Comparison of ENCODE assay signal across 11 mouse cellular contexts in the genomic region with DNA sequence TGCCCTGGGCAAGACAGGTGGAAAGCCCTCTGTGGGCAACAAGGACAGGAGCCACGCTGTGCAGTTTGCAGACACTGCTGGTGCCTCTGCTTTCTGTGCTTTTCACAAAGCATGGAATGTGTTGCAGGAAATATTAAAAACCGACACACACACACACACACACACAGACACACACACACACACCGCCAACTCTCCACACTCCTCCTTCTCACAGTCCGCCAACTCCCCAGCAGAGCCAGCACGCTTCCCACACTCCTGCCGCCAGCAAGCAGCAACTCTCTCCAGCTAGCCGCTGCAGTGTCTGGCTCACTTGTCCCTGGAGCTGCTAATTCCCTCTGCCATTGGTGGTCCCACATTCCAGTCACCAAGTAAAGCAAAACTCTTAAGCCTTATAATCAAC. TPM values are rescaled to one million over a fixed set of nuclear protein-coding genes. Genes with fewer than 3 reads are reported as not detected.
DNase-seq lines count a peak whose midpoint lies in the region.
"Had no signal": no experiment of that assay in that cellular context is flagged by ENCODE, and none has a peak within 500 bp of the region (broad histone marks: within the 10 kb centered on the region; RNA-seq: fewer than 3 reads in every experiment).

No protein-coding gene starts in this region.

- intact Hi-C loops in heart, postnatal 36 days (cut with DNase I): no loop called here

- peak; percentile 9 for DNase-seq in heart, postnatal 4 days
- DNase-seq in heart, postnatal 36 days: no peak
- peak; percentile 38 to 52 for DNase-seq in frontal cortex, postnatal 25 days (ENCODE audit: low spot score in 2 of 2)
- DNase-seq in layer of hippocampus, postnatal 36 days: peak; percentile 66 to 71
- DNase-seq in right cerebral cortex, postnatal 14 days: peak; percentile 64
- no peak for DNase-seq in adrenal gland, adult 8-10 months
- DNase-seq in urinary bladder, adult 18-20 months (ENCODE audit: low spot score in 2 of 2): no peak
- DNase-seq in B cell, adult 2 months: no peak
- DNase-seq: heart, adult 2 months had no signal

RNA-seq across cellular contexts. Expression of a gene that starts 4.9 kb away (rescaled TPM):
- total RNA-seq in heart, postnatal 4 days (2021): not detected
- not detected for total RNA-seq in heart, postnatal 36 days (2021)
- 1 to 10 TPM; 5.9 to 7.5 TPM for total RNA-seq in layer of hippocampus, postnatal 36 days (2021)
- 1 to 10 TPM; 2.4 to 3.7 (median 2.9) TPM for total RNA-seq in adrenal gland, adult 8-10 months (2022)
- total RNA-seq: heart, adult 2 months; megakaryocyte progenitor cell, adult 5-6 weeks had no signal

RNA-seq across cellular contexts. Expression of a gene that starts 14.1 kb away (rescaled TPM):
- total RNA-seq in heart, postnatal 4 days (2021): not detected
- total RNA-seq in heart, postnatal 36 days (2021): not detected
- total RNA-seq in layer of hippocampus, postnatal 36 days (2021): not detected
- not detected for total RNA-seq in adrenal gland, adult 8-10 months (2022)
- total RNA-seq: adrenal gland, adult 18-20 months; heart, adult 2 months; megakaryocyte progenitor cell, adult 5-6 weeks had no signal

RNA-seq across cellular contexts. Expression of a gene that starts 17.9 kb away (rescaled TPM):
- not detected for total RNA-seq in heart, postnatal 4 days (2021)
- total RNA-seq in heart, postnatal 36 days (2021): not detected
- not detected for total RNA-seq in layer of hippocampus, postnatal 36 days (2021)
- not detected for total RNA-seq in adrenal gland, adult 8-10 months (2022)
- total RNA-seq: adrenal gland, adult 18-20 months; heart, adult 2 months; megakaryocyte progenitor cell, adult 5-6 weeks had no signal

RNA-seq across cellular contexts. Expression of a gene that starts 23.9 kb away (rescaled TPM):
- not detected for total RNA-seq in heart, postnatal 4 days (2021)
- total RNA-seq in heart, postnatal 36 days (2021): not detected
- not detected for total RNA-seq in layer of hippocampus, postnatal 36 days (2021)
- not detected for total RNA-seq in adrenal gland, adult 8-10 months (2022)
- total RNA-seq: adrenal gland, adult 18-20 months; heart, adult 2 months; megakaryocyte progenitor cell, adult 5-6 weeks had no signal

RNA-seq across cellular contexts. Expression of a gene that starts 32.2 kb away (rescaled TPM):
- not detected for total RNA-seq in heart, postnatal 4 days (2021)
- not detected for total RNA-seq in heart, postnatal 36 days (2021)
- not detected for total RNA-seq in layer of hippocampus, postnatal 36 days (2021)
- total RNA-seq in adrenal gland, adult 8-10 months (2022): not detected
- total RNA-seq: adrenal gland, adult 18-20 months; heart, adult 2 months; megakaryocyte progenitor cell, adult 5-6 weeks had no signal

Comparison
In these comparisons a context has a peak if more than half of its experiments do, and no peak if none do; other contexts are left out.
1. DNase-seq: peak in heart, postnatal 4 days (single experiment), frontal cortex, postnatal 25 days (2 of 2), layer of hippocampus, postnatal 36 days (2 of 2) and right cerebral cortex, postnatal 14 days (single experiment); none in heart, postnatal 36 days (0 of 2), adrenal gland, adult 8-10 months (single experiment), urinary bladder, adult 18-20 months (0 of 2) and B cell, adult 2 months (0 of 2).